Mouse (Mus musculus) layer of hippocampus, adult 11-12 months (tissue): ENCODE data around the gene Adgrd1.
A peak's percentile ranks its signal among the peaks of the same experiment; 100 is the strongest.

Experiments used
- DNase-seq: peaks from one replicate; pipeline ENCODE4 v3.0.0; 2022; ENCODE audit warnings: low spot score

Adgrd1 gene

GRCm38 (mm10) chr5:129155902-129156311 is 59.4 kb downstream of the Adgrd1 start:
- no peak for DNase-seq

DNA sequence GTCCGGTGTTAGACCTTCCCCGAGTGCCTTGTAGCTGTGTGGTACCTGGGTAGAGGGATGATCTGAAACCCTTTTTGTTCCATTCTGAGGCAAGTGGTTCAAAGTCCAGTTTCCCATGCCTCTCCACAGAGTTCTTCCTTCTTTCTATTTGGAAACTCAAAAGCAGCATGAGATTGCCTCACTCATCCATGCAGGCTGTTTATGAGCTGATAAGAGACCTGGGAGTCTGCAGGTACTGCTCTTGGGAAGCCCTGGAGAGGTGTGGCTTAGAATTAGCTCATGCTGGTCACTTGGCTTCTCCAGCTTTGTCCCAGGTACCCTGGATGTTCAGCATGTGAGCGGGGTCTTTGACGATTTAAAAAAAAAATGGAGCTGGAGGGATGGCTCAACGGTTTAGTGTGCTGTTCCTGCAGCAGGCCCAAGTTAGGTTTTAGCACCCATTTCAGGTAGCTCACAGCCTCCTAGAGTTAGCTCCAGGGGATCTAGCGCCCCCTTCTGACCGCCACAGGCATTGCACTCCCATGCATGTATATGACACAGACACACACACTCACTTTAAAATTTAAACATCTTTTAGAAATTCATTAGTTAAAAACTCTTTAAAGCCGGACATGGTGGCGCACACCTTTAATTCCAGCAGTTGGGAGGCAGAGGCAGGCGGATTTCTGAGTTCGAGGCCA is 65.0 kb downstream of the Adgrd1 start:
- no peak for DNase-seq

- no peak for DNase-seq
Measured at GRCm38 (mm10) chr5:129163416-129163815, 66.9 kb downstream of the Adgrd1 start.

DNA sequence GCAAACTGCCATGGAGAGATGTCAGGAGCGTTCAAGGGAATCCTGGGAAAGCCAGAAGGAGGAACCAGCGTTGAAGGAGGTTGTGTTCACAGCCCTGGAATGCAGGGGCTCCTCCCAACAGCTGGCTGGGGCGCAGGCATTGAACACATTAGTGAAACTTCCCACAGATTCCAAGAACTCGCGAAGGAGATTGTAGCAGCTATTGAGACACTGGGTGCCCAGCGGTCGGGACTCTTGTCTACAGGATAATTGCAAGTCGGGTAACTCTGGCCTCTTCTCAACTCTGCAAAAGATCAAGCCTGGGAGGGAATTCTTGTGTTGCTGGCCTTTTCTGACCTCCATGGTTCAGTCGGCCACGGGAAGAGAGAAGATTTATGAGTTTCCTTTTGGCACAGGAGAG is 67.5 kb downstream of the Adgrd1 start:
- no peak for DNase-seq

DNA sequence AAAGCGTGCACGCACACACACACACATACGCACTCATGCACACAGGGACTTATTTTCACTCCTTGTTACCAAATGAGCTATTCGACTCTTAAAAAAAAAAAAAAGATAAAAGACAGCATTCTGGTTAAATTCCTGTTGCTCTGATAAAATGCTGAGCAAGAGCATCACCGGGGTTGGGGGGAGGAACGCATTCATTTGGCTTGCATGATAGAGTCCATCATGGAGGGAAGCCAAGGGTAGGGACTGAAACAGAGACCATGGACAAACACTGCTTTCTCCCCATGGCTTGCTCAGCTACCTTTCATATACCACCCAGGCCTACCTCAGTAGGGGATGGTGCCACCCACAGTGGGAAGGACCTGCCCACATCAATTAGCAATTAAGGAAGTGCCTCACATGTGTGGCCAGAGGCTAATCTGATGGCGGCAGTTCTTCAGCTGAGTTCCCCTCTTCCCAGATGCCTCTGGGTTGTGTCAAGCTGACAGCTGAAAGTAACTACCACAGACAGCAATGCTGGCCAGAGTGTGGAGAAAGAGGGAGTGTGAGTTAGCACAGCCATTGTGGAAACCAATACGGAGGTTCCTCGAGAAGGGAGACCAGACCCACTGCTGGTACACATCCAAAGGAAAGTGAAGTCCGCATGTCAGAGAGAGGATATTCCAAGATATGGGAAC is 68.5 kb downstream of the Adgrd1 start:
- no peak for DNase-seq

DNA sequence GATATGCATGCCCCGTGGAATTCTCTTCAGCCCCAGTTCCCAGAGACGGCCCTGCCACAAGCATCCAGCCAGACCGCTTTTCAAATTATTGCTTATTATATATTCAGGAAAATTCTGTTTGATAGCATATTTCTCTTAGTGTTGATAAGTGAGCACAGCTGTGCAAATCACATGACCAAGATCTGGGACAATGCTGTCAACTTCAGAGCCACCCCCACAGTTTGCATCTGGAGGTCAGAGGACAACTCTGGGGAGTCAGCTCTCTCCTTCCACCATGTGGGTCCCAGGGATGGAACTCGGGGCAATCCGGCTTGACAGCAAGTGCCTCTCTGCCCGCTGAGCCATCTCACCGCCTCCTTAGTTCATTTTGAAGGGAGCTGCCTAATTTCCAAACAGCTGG is 69.0 kb downstream of the Adgrd1 start:
- no peak for DNase-seq

DNA sequence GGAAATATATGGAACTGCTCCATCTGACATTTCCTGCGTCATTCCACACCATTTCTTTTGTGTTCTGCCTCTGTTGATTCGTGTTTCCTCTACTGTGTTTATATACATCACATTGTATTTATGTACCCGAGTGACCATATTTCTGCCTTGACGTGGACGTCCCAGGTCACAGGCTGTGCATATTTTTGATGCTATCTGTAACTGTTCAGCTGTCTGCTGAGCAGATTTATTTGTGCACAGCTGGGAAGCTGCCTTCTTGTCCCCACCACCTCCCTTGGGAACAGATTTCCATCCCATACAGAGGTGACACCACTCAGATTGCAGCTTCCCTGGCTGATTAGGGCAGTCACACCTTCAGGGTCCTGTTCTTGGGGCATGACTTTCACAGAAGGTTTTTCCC is 72.5 kb downstream of the Adgrd1 start:
- DNase-seq = no peak

GRCm38 (mm10) chr5:129169567-129169966 is 73.0 kb downstream of the Adgrd1 start:
- DNase-seq = no peak

GRCm38 (mm10) chr5:129172533-129172932 is 76.0 kb downstream of the Adgrd1 start:
- no peak for DNase-seq

GRCm38 (mm10) chr5:129175925-129176324 is 79.4 kb downstream of the Adgrd1 start:
- DNase-seq = no peak

DNA sequence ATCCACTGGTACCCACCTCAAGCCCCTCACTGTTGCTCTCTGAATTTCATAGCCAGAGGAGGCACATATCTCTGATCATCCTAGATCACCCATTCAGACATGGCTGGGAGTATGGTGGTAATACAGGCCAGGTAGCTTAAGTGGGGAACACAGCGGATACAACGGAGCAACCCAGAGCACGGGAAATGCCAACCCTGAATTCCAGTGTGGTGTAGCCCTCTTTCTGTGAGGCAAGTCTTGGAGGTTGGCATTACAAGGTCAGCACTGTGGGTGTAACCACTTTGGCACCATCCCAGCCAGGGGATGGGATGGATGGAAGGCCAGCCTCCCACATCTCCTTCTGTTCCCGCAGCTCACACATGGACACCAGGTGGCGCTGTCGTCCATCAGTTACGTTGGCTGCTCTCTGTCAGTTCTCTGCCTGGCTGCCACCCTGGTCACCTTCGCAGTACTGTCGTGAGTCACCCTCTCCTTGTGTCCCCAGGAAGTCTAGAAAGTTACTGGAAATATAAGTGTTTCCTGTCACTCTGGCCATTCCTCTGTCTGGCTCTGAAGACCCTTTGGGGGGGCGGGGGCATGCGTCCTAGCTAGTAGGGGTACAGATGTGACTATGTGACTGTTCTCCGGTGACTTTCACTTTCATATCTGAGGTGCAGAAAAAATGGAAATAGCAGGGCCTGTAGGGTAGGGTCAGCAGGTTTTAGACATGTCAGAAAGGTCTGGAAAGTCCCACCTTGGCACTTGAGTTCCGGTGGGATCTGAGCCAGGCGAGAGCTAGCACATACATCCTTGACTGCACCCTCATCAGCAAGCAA is 81.4 kb downstream of the Adgrd1 start:
- DNase-seq = peak; percentile 88

- DNase-seq = no peak
Measured at GRCm38 (mm10) chr5:129179356-129179755, 82.8 kb downstream of the Adgrd1 start.

- DNase-seq = no peak
Measured at GRCm38 (mm10) chr5:129179995-129180714, 83.6 kb downstream of the Adgrd1 start.

DNA sequence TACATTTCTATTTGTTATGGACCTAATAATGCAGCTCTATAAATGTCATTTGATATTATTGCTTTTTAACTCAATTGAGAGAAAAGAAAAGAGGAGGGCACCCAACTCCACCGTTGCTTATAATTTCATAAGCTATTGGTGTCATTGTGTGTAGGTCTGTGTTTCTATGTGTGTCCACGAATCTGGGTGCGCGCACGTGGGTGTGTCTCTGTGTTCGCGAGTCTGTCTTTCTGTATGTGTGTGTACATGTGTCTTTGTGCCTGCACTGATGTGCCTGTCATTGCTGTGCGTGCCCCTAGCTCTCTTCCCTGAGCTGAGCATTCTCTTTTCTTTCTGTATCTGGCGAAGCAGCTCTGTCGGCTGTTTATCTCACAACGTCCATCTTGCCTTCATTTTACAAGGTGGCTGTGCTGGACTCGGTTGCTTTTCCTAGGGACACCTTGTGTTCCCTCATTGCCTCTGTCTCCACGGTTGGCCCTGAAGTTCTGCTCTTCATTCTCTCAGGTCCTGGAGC is 84.2 kb downstream of the Adgrd1 start:
- no peak for DNase-seq

DNA sequence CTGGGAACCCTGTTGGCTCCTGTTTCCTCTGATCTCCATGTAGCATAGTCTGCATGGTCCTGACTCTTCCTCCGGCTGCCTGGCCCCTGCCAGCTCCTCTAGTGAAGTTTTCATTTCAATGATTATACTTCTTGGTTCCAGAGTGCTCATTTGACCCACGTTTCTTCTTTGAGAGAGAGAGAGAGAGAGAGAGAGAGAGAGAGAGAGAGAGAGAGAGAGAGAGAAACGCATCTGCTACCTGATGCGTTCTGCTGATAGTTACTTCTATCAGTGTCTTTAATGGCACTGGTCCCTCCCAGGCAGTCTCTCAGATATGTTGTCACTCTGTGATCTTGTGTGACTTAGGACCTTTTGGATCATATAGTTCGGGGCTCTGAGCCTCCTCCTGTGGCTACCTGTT is 84.9 kb downstream of the Adgrd1 start:
- no peak for DNase-seq

GRCm38 (mm10) chr5:129182554-129182953 is 86.0 kb downstream of the Adgrd1 start:
- DNase-seq = no peak

GRCm38 (mm10) chr5:129186260-129186659 is 89.7 kb downstream of the Adgrd1 start:
- no peak for DNase-seq

DNA sequence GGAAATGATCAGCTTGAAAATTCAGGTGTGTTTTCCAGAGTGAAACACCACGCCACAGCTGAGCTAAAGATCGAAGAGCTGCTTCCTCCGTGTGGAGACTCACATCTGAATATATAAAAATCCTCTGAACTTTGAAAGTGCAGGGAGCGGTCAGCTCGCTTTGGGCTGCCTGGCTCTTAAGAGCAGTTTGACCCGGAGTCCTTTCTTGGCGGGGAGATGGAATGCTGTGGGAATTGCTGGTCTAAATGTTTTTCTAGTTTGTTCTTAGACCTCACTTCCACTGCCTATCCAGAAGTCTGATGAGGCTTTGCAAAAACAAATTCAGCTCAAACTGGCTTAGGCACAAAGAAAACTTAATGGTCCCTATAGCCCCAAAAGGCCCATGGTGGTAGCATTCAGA is 90.4 kb downstream of the Adgrd1 start:
- no peak for DNase-seq

- no peak for DNase-seq
Measured at GRCm38 (mm10) chr5:129189071-129189470, 92.5 kb downstream of the Adgrd1 start.

DNA sequence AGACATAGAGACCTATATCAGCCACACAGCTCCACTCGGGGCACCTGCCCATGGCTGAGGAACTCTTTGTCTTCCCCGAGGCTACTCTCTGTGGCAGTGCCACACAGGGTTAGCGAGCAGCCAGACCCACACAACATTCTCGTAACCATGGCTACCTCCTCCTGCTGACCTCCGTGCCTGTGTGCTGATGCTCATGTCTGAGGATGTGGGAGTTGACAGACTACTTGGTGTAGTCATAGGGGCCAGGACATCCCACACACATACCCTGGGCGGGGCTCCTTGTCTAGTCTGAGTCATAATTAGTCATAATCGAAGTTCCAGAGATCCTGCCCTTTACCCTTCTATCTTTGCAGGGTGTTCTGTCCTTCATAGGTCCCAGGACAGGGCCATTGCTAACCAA is 93.5 kb downstream of the Adgrd1 start:
- DNase-seq = no peak

- no peak for DNase-seq
Measured at GRCm38 (mm10) chr5:129196501-129196900, 100.0 kb downstream of the Adgrd1 start.

GRCm38 (mm10) chr5:129196971-129197519 is 100.5 kb downstream of the Adgrd1 start:
- no peak for DNase-seq
